Mouse (Mus musculus) megakaryocyte, embryonic 14.5 days (primary cell): ENCODE data around the gene Carmil2.

ENCODE experiments used
- FLI1 ChIP-seq: IDR thresholded peaks from 2 replicates; pipeline ENCODE4 v1.6.1; 2012; ENCODE audit warnings: low read length, inconsistent platforms, mixed read lengths
- GATA1 ChIP-seq: IDR thresholded peaks from 3 replicates; pipeline ENCODE4 v1.6.1; 2012; ENCODE audit warnings: mixed read lengths, low read length, inconsistent platforms, borderline replicate concordance

DNA sequence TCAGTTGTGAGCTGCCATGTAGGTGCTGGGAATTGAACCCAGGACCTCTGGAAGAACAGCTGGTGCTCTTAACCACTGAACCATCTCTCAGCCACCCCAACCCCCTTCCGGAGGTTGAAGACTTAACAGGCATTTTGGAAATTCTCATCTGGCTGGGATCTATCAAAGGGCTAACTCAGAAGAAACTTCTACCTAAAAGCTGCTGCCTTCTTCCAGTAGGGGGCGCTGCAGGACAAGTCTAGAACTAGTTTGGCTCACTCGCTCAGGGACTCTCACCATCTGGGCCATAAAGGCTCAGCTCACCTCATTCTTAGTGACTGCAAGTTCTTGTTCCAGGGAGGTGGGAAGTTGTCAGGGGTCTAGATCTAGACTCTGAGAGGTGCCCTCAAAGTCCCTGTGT is 28.1 kb downstream of the Carmil2 start:
- TF ChIP-seq GATA1 (no peak), FLI1 (no peak)
